9 mouse cellular contexts compared by ENCODE assay signal in the genomic region with DNA sequence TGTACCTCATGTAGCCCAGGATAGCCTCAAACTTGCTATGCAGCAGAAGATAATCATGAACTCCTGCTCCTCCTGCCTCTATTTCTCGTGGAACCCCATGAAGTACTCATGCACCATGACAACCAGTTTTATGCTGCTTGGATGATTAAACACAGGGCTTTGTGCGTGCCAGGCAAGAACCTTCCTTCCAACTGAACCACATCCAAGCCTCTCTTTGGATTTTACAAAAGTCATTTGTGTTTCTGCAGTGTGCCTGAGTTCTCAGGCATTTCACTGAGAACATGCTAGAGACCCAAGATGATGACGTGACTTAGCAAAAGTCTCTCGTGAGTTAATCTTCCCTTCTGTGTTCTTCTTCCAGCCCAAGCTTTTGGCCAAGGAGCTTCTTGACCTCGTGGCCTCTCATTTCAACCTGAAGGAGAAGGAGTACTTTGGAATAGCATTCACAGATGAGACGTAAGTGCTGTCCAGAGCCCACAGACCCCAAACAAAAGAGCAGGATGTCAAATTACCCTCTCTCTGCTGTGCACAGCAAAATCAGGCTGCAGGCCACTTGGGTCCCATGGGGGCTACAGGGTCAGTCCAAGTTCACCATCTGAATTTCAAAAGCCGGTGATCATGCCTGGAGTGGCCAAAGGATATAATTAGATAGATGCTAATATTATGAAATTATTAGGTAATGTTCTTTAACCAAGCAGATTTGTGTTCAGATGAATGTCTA.
DNase-seq lines count a peak whose midpoint lies in the region; ATAC-seq lines count a peak whose summit lies in the region.
"Had no signal": no experiment of that assay in that cellular context is flagged by ENCODE, and none has a peak within 500 bp of the region (broad histone marks: within the 10 kb centered on the region; RNA-seq: fewer than 3 reads in every experiment).

No protein-coding gene starts in this region.

- 0 out of 2 replicates have a peak overlapping the region, but pooled peaks have one; percentile 13 for H3K27ac ChIP-seq in forebrain, embryonic 15.5 days (replicated peaks)
- H3K27ac ChIP-seq in forebrain, embryonic 12.5 days: no peak overlapping the region

- H3K4me1 ChIP-seq in forebrain, embryonic 15.5 days: peaks cover 25% of the 10 kb centered on the region
- H3K4me1 ChIP-seq in forebrain, embryonic 12.5 days: peaks cover 14% of the 10 kb centered on the region; the same call in 1 of the 2 replicates

- H3K36me3 ChIP-seq in forebrain, embryonic 15.5 days: peaks cover 6% of the 10 kb centered on the region; the same call in 1 of the 2 replicates
- peaks cover 11% of the 10 kb centered on the region for H3K36me3 ChIP-seq in forebrain, embryonic 12.5 days (replicated peaks)

- no peaks in the 10 kb centered on the region for H3K9me3 ChIP-seq in forebrain, embryonic 15.5 days
- H3K9me3 ChIP-seq in forebrain, embryonic 12.5 days: peaks cover 5% of the 10 kb centered on the region; the same call in 1 of the 2 replicates

- DNase-seq in left cerebral cortex, postnatal 4 days: peak; percentile 42
- DNase-seq in left cerebral cortex, adult 8-10 months (ENCODE audit: low spot score in 2 of 2): no peak
- DNase-seq in fibroblast of lung, adult 2 months (ENCODE audit: low read depth): peak; percentile 47
- peak; percentile 56 to 66 for DNase-seq in heart, postnatal 36 days
- DNase-seq in cerebellum, postnatal 25 days: no peak
- DNase-seq in layer of hippocampus, adult 9-11 months: no peak
- DNase-seq: cerebellum, postnatal 36 days had no signal

- intact Hi-C loops in left cerebral cortex, postnatal 4 days (cut with DNase I): no loop called here
- intact Hi-C loops in heart, postnatal 36 days (cut with DNase I): loop anchor here (2.0 kb wide), 1 partner anchor 20 kb away; no protein-coding TSS in a partner anchor

- no peak overlapping the region for H3K4me3 ChIP-seq in forebrain, embryonic 15.5 days
- no peak overlapping the region for H3K4me3 ChIP-seq in forebrain, embryonic 12.5 days (replicated peaks)

- no peak for ATAC-seq in forebrain, embryonic 15.5 days (replicated peaks)
- ATAC-seq in forebrain, embryonic 12.5 days (ENCODE audit: low FRiP score): no peak

- H3K9ac ChIP-seq in forebrain, embryonic 15.5 days (replicated peaks): no peak overlapping the region
- no peak overlapping the region for H3K9ac ChIP-seq in forebrain, embryonic 12.5 days

- H3K27me3 ChIP-seq in forebrain, embryonic 15.5 days: no peaks in the 10 kb centered on the region
- H3K27me3 ChIP-seq in forebrain, embryonic 12.5 days: no peaks in the 10 kb centered on the region

- WGBS in forebrain, embryonic 15.5 days: 70% methylated on average over 7 of the region's 7 CpGs
- WGBS in forebrain, embryonic 12.5 days: 78% methylated on average over 7 of the region's 7 CpGs

- H3K4me2 ChIP-seq in forebrain, embryonic 15.5 days (replicated peaks): no peak overlapping the region
- no peak overlapping the region for H3K4me2 ChIP-seq in forebrain, embryonic 12.5 days

Comparison
In these comparisons a context has a peak if more than half of its experiments do, and no peak if none do; other contexts are left out.
1. DNase-seq: peak in left cerebral cortex, postnatal 4 days (single experiment), fibroblast of lung, adult 2 months (single experiment) and heart, postnatal 36 days (2 of 2); none in left cerebral cortex, adult 8-10 months (0 of 2), cerebellum, postnatal 25 days (0 of 2) and layer of hippocampus, adult 9-11 months (single experiment).